Mouse (Mus musculus): ENCODE data around the gene Pop7.

DNA sequence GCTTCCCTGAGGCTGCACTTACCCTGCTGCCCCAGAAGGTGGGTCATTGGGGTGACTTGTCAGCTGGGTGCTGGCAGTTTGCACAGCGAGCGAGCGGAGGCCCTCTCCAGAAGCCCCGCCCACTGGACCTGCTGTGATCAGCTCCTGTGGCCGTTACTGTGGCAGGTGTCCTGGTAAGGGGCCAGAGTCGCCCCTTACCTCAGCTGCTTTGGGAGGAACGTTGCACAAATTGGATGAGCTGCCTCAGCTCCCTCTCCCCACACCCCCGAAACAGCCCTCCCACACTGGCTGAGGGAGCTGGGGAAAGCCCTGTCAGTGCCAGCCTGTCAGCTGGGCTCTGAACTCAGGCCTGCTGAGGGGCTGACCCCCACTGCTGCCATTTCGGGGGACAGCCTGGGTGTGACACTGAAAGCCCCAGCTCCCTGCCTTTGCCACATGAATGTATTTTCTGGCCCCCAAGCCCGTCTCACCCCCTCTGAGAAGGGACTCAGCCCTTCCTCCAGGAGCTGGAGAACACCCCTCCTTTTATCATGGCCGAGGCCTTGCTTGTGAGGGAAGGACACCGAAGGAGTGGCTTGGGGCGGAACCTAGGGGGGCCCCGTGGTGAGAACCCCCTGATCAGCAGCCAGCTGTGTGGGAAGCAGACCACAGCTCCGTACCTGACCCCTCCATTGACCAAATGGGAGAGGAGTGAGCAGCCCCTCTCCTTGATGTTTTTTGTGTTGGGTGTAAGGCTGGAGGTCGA lies 24.0 kb upstream of the Pop7 start:
- TF ChIP-seq CTCF (IDR thresholded peaks at IDR 0.05; ENCODE audit: extremely low read depth, insufficient read length, insufficient replicate concordance, low read depth, low read length) (no peak), POLR2A (IDR thresholded peaks at IDR 0.05; ENCODE audit: low read depth, low read length) (no peak)

Measured in small intestine, adult 2 months (tissue).